Mouse (Mus musculus) 3134 (cell line): ENCODE measurements around the gene Lcn4.

Source experiments
- DNase-seq: peaks from one replicate; pipeline ENCODE4 v3.0.0-alpha.2; 2011; ENCODE audit warnings: low spot score; ENCODE audit not compliant: insufficient read length; ENCODE audit errors: extremely low read depth

Lcn4 gene

DNA sequence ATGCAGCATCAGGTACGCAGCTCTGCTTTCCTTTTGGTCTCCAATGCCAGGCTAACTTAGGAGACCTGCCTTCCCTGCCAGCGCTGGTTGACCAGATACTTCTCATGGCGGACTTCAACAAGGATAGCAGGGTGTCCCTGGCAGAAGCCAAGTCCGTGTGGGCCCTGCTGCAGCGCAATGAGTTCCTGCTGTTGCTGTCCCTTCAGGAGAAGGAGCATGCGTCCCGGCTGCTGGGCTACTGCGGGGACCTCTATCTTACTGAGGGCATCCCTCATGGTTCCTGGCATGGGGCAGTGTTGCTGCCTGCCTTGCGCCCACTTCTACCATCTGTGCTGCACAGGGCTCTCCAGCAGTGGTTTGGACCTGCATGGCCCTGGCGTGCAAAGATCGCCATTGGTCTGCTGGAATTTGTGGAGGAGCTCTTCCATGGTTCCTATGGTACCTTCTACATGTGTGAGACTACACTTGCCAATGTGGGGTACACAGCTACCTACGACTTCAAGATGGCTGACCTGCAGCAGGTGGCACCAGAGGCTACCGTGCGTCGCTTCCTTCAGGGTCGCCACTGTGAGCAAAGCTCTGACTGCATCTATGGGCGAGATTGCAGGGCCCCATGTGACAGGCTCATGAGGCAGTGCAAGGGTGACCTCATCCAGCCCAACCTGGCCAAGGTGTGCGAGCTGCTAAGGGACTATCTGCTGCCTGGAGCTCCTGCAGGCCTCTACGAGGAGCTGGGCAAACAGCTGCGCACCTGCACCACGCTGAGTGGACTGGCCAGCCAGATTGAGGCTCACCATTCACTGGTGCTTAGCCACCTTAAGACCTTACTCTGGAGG is 35.4 kb downstream of the Lcn4 start:
- peak; percentile 45 for DNase-seq

DNA sequence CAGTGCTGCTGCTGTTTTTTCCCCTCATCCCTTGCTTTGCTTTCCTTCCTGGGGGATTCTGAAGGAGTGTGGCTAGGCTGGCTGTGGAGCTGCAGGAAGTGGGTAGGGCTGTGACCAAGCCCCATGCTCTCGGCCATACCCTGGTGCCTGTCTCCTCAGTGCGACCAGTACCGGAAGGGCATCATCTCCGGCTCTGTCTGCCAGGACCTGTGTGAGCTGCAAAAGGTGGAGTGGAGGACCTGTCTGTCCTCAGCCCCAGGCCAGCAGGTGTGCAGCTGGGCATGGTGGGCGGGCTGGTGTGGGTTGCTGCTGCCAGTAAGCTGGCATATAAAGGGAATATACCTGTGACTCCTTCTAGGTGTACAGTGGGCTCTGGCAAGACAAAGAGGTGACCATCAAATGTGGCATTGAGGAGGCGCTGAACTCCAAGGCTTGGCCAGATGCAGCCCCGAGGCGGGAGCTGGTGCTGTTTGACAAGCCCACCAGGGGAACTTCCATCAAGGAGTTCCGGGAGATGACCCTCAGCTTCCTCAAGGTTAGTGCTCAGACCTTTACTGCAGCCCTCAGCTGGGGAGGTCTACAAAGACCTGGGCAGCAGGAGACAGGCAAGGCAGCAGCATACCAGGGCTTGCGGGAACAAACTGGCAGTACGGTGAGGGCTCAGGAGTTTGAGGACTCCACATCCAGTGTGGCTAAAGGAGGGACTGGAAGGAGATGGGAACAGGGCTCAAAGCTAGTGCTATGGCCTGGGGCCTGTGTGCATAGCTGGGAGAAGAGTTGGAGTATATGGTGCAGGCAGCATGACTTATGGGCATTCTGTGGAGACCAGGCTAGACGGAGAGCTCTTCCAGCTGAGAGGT is 36.2 kb downstream of the Lcn4 start:
- DNase-seq = peak; percentile 49

DNA sequence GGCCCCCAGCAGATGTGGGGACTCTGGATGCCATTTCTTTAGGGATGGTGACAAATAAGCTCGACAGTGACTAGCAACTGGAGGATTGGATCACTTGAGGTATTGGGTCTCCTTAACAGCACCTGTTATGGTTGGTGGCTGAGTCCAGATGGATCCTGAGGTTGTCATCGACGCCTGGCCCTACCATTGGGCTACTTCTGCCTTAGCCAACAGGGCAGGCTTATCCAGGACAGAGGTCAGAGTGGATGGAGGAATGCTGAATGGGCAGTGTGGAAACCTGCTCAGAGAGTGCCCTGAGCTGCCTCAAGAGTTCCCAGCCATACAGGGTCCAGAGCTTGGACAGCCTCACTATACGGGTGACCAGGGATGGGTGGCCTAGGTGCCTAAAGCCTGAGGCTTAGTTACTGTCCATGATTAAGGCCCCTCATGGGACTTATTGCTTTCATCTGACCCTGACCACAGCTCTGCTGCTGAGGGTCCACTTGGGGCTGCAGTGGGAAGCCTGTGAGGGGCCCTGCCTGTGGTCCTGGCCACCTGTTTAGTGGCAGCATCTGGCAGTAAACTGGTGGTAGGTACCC is 37.0 kb downstream of the Lcn4 start:
- DNase-seq = no peak

DNA sequence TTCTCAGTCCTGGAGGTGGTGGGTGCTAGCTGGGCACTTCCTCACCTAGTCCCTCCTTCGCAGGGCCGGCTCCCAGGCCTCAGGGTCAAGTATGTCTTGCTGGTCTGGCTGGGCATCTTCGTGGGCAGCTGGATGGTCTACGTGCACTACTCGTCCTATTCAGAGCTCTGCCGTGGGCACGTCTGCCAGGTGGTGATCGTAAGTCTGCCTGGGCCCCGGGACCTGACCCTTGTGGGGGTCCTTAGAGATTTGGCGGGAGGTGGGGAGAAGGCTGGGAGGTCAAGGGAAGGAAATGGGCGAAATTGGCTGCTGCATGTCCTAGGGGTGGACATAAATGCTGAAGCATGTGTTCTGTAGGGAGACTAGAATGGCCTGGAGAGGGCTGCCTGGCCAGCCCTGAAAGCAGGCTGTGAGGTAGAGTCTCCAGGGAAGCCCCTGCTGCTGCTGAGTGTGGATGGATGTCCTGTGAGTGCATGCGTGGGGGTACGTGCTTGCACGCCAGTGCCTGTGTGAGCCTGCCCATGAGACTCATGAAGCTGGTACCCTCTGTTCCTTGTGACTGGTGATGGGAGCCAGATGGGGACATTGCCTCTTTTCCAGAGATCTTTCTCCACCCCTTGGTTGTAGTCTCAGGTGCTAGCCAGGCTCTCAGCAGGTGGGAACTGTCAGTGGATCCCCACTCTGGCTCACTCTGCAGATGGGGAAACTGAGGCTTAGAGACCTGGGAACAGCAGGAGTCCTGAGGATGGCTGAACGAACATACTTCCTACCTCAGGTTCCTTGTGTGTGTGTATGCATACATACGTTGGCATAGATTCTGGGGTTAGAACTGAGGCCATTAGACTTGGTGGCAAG is 38.3 kb downstream of the Lcn4 start:
- DNase-seq = no peak

DNA sequence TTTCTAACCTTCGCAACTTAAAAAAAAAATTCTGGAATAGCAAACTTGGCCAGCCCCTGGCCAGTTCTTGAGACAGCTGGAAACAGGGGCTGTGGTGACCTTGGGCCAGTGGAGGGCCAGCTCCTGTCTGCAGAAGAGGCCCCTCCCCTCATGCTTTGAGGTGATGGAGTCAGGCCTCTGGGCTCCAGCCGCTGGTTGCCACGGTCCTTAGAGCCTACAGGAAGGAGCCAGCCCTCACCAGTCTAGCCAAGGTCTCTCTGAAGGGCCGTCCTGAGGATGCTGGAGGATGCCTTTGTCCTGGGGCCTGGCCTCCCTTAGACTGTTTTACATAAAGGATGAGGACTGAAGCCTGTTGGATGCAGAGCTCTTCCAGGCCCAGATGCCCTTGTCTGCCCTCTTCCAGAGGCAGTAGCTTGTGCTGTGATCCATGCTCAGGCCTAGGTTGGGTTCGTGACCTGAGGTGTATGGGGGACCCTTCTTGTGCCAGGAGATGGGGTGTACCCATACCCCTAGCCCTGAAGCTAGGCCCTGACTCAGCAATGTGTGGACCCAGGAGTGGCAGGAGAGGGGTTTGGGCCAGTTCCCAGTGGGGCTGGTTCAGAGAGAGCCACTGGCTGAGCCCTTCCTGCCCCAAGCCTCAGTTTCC is 42.2 kb downstream of the Lcn4 start:
- no peak for DNase-seq

DNA sequence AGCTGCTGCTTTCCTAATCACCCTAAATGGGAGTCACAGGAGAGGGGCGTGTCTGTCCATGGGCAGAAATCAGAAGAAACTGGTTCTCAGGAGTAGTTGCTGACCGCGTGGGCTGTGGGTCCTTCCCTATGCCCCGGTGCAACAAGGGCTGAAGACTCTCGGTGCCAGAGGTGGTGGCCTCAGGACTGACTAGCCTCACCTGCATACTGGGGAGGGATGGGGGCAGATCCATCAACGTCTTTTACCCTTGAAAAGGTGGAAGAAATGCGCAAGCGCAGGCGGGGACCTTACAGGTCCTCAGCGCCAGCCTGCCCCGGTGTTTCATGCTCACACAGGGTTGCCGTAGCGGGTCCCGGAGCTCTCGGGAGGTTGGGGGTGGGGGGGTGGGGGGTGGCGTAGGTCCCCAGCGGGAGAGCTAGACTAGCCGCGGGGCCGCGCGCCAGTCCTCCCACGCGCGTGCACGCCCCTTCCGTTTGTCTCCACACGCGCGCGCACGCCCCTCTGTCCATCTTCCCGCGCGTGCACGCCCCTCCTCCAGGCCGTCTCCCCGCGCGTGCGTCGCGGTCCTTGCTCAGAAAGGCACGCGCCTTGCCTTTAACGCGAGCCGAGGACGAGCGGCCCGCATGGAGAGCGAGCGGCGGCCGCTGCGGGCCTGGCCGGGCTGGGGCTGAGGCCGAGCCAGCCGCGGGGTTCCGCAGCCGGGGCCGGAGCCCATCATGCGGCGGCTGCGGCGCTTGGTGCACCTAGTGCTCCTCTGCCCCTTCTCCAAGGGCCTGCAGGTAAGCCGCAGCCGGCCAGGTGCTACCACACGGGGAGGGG is 43.0 kb downstream of the Lcn4 start, which contains the start of gene Fam69b:
Gene Fam69b, plus strand, starts transcription at position 537 of the 819 bp plus-strand sequence.
- DNase-seq = peak; percentile 61

DNA sequence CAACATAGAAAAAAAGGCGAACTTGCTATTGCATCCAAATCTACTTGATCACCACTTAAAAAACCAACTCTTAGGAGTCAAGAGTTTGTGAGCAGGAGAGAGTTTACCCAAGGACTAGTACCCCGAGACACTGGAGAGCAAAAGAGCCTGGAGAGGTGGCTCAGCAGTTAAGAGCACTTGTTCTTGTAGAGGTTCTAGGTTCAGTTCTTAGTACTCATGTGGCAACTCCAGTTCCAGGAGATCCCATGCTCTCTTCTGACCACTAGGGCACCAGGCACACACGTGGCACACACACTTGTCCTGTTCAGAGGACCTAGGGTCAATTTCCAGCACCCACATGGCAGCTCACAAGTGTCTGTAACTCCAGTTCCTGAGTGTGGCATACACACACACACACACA is 45.0 kb downstream of the Lcn4 start:
- DNase-seq = no peak

DNA sequence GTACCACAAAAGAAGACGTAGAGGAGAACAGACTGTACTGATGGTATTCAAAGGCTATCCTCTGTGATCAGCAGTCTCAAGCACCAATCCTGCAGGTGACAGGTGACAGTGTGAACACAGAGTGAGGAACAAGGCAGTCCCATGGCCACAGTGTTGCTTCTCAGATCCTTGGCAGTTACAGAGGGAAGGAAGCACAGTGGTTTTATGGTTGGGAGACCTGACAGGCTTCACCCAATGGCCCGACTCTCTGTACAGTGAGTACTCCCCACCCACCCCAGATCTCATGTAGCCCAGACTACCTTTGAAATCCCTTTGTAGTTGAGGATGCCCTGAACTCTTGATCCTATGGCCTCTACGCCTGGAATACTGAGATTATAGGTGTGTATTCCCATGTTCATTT is 45.7 kb downstream of the Lcn4 start:
- no peak for DNase-seq

DNA sequence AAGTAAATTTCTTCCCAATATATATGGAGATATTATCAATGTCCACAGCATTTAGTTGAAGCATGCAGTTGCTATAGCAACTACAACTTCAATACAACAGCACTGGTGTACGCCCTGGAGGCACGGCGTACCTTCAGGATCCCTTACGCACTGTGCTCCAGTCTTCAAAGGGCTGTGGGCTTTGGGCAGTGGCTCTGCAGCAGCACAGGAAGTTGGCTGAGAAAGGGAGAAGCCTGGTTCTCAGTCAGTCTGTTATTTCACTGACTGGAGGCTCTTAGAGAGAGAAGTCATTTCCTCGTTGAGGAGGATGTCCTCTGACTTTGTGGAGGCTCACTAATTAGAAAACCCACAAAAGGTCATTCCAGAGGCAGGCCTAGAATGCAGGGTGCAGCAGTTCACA is 48.1 kb downstream of the Lcn4 start:
- DNase-seq = no peak

DNA sequence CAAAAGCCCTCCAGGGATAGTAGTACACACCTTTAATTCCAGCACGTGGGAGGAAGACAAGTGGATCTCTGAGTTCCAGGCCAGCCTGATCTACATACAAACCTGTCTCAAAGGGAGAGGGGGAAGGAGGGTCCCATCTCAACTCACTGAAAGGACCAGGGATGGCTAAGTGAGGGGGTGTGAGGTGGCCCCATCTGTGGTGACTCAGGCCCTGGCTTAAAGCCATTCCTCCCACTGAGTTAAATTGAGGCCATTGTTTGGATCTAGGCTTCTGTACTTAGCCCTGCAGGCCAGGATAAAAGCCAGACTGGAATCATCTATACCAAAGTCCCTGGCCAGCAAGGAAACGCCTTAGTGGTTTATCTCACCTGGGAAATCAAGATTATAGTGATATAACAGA is 49.8 kb downstream of the Lcn4 start:
- DNase-seq = no peak

DNA sequence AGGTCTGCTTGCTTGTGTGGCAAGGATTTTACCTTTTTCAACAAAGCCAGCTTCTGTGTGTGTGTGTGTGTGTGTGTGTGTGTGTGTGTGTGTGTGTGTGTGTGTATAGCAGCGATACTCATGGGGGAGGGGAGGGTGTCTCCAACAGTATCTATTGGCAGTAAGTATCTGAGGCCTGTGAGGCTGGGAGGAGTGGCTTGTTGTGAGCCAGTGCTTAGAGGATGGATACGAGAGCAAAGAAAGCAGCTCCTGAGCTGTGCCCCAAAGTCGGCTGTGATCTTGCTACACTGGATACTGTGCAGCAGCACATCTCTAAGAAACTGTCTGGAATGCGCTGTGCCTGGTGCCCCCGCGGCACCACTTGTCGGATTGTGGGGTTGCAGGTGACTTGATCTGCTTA is 53.2 kb downstream of the Lcn4 start:
- DNase-seq = no peak
